Mouse (Mus musculus) layer of hippocampus, adult 9-10 months (tissue): ENCODE measurements around the gene Nradd.

Experiments
- DNase-seq: peaks from one replicate; pipeline ENCODE4 v3.0.0; 2022; ENCODE audit warnings: low spot score

Gene Nradd

GRCm38 (mm10) chr9:110611471-110611870, 12.8 kb downstream of the Nradd start:
- DNase-seq: no peak

GRCm38 (mm10) chr9:110583521-110583920, 40.7 kb downstream of the Nradd start:
- no peak for DNase-seq

GRCm38 (mm10) chr9:110582161-110582560, 42.1 kb downstream of the Nradd start:
- DNase-seq: no peak
